Mouse (Mus musculus) C2C12 (cell line): ENCODE data around the gene Sgsh.

ENCODE experiments used
- CEBPB ChIP-seq: IDR thresholded peaks from one replicate; pipeline ENCODE4 v1.6.1; 2011; ENCODE audit warnings: low read depth, mild to moderate bottlenecking, control low read depth, moderate library complexity
- CTCF ChIP-seq: IDR thresholded peaks from one replicate; pipeline ENCODE4 v1.5.1; 2011; ENCODE audit not compliant: control insufficient read depth, insufficient read depth, insufficient read length
- USF1 ChIP-seq: IDR thresholded peaks from one replicate; pipeline ENCODE4 v1.6.1; 2011; ENCODE audit warnings: low read depth, mild to moderate bottlenecking, control low read depth, moderate library complexity

DNA sequence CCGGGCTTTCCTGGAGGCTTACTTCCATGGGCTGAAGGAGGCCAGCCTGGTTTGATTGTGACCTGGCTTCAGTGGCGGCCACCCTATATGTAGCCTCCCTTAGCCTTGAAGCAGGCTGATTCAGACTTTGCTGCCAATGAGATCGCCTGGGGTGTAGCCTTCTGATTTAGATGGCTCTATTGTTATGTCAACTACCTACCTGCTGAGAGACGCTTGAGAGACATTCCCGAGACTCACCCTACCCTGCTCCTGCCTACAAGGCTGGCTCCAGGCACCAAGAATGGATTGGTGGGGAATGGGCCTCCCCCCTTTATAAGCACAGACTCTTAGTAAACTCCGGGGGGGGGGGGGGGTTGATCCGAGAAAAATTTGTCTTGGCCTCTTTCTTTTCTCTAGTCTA lies 40.1 kb upstream of the Sgsh start:
- TF ChIP-seq CEBPB (no peak), CTCF (no peak), USF1 (no peak)
